Mouse (Mus musculus) retina, postnatal 7 days (tissue): ENCODE data around the gene Tmprss6.

Experiments used
- DNase-seq: peaks from one replicate; pipeline ENCODE4 v3.0.0-alpha.2; 2012; ENCODE audit warnings: low read depth, low spot score

Tmprss6 gene

GRCm38 (mm10) chr15:78447746-78448535 lies 20.5 kb downstream of the Tmprss6 start:
- DNase-seq = peak; percentile 81

DNA sequence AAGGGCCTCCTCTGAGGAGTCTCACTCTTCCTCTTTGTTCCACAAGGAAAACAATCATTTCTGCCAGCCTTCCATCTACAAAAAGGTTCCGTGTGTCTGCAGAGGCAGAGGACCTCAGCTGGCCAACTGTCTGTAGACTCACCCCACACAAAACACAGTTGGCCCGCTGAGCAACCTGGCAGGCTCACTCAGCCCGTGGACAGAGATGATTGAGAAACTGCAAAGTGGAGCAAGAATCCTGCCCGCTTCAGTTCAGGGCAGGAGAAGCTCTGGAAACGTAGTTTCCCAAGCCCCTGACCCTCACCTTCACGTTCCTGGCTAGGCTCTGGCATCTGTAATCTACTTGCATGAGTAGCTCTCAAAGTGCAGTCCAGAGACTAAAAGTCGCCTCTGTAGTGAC lies 21.3 kb downstream of the Tmprss6 start:
- DNase-seq = no peak

GRCm38 (mm10) chr15:78443857-78444256 lies 24.6 kb downstream of the Tmprss6 start:
- no peak for DNase-seq

DNA sequence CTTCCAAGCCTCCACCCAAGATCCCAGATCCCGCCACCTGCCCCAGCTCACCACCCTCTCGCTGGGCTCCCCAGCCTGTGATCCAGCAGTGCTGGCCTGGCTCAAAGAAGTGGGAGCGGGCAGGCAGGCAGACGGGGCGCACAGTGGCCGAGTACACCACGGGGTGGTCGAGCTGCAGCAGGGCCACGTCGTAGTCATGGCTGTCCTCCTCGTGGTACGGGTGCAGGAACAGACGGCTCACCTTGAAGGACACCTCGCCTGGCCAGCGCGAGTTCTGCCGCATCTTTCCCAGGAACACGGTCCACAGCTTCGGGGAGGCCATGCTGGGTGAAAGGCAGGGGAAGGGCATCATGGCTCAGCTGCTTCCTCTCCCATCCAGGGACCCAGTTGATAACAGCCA lies 26.2 kb downstream of the Tmprss6 start:
- no peak for DNase-seq

- no peak for DNase-seq
Measured at GRCm38 (mm10) chr15:78438973-78439372, 29.5 kb downstream of the Tmprss6 start.

GRCm38 (mm10) chr15:78438505-78438904 lies 29.9 kb downstream of the Tmprss6 start:
- no peak for DNase-seq

DNA sequence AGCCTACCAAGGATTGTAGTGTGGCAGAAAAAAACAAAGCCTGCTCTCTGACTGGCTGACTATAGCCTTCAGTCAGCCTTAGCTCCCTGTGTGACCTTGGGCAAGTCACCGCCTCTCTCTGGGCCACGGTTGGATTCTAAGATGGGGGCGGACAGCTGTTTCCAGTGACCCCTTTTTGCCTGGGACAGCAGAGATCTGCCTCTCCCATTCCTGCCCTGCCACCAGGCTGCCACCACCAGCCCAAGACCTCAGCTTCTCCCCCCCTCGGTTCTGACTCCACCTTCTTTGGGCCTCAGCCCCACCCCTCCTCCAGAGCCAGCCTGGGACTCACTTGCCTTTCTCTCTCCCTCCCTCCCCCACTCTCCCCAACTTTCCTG lies 30.4 kb downstream of the Tmprss6 start:
- DNase-seq = no peak

DNA sequence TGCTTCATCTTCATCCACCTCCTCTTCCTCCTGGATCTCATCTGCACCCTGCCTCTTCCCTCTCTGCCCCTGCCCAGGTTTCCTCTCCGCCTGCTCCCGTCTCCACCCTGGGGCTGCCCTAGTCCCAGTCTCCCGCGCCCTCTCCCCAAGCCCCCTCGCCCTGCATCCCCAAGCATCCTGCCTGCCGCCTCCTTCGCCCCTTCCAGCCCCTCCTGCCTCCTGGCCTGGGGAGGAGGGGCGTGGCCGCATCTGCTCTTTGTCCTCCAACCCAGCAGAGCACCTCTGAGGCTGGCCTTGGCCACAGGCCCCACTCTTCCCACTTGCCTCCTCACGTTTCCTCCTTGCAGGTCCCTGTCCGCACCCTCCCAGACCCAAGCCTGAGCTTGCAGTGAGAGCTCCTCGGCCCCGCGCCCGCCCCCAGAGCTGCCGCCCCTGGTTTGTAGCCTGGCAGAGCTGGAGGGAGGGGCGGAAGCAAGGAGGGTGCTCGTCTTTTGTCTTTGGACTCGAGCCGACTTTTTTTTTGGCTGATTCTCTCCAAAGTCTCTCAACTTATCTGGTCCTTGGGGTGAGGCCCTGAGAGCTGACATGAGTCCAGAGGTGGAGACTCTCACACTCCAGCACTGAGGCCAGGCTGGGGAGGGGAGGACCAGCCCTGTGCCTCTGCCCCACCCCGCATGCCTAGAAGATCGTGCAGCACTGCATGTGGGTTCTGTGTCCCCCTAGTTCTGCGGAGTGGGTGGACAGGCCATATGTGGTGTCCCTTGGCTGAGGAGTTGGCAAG lies 31.0 kb downstream of the Tmprss6 start:
- DNase-seq = peak; percentile 6

- DNase-seq = peak; percentile 52
Measured at GRCm38 (mm10) chr15:78436380-78437192, 31.8 kb downstream of the Tmprss6 start.

DNA sequence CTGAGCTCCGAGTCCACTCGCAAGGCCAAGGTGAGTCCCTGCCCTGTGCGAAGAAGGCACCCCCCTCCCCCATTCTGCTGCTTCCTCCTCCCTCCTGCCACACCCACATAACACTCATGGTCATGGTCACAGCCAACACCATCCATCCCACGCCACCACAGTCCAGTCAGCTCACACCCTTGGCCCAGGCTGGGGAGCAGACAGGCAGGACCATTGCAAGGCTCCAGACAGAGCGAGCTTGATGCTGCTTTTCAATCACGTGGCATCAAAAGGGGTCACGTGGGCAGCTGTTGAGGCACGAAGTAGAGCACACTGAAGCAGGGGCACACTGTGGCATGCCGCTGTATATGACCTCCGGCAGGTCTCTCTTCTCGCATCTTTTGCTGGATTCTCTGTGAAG lies 32.8 kb downstream of the Tmprss6 start:
- no peak for DNase-seq

GRCm38 (mm10) chr15:78434896-78435520 lies 33.4 kb downstream of the Tmprss6 start:
- DNase-seq = peak; percentile 34

GRCm38 (mm10) chr15:78431541-78432121 lies 36.8 kb downstream of the Tmprss6 start:
- DNase-seq = no peak

- no peak for DNase-seq
Measured at GRCm38 (mm10) chr15:78430874-78431273, 37.6 kb downstream of the Tmprss6 start.

DNA sequence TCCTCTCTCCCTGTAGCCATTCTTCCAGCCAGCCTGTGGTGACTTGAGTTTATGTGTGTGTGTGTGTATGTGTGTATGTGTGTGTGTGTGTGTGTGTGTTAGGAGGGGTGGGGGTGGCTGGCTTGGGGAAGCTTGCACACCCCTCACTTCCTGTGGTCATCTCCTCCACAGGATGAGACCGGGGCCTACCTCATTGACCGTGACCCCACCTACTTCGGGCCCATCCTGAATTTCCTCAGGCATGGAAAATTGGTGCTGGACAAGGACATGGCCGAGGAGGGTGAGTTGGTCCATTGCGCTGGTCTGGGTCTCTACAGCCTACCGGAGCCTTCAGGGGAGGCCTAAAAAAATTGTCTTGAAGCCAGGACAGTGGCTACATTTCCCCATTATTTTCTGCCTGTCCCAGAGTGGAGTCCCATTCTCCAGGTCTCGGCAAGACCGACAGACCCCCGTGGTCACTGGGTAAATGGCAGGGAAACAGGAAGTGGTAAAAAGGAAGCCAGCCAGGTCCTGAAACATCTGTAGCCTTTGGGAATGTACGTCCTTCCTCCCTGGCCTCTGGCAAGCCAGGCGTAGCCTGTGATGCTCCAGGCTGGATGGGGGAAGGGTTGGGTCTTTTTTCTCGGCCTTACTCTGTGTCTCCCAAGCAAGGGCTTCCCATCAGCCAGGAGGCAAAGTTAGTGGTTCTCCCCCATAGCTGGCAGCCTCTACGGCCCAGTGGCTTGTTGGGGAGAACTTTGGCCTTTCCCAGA lies 38.4 kb downstream of the Tmprss6 start:
- no peak for DNase-seq

DNA sequence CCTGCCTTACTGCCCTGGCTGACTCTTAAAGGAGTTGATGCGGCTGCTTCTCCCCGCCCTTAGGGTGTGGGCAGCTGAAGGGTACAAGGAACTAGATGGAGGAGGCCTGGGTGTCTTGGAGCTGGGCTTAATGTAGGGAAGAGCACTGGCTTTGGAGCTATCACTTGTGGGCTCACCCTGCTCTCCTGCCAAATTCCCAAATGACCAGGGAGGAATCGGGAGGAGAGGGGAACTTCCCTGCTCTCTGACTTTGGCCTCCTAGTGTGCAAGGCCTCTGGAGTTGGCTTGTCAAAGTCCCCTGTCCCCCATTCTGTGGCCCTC lies 39.3 kb downstream of the Tmprss6 start:
- no peak for DNase-seq

GRCm38 (mm10) chr15:78428391-78429138 lies 39.9 kb downstream of the Tmprss6 start, which contains the start of gene Kctd17:
Gene Kctd17, plus strand, starts transcription at chr15:78428564.
- DNase-seq = peak; percentile 23

GRCm38 (mm10) chr15:78425230-78425629 lies 43.2 kb downstream of the Tmprss6 start:
- DNase-seq = no peak

DNA sequence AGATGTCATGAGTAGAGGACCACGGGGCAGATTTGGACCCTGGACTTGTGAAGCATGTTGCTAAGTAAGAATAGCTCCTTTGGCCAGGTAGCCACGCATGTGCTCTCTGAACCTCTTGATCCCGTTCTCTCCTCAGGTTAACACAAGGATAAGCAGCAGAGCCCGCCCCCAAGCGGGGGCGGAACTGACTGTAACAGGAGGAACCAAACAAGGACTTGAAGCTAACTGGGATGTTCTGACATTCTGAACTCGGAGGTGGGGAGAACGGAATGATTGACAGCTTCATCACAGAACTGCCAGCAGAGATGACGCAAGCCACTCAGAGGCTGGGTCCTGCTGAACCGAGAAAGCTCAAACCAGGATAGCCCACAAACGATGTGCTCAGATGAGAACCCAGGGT lies 43.9 kb downstream of the Tmprss6 start:
- DNase-seq = no peak

- DNase-seq = peak; percentile 76
Measured at GRCm38 (mm10) chr15:78422046-78422956, 46.1 kb downstream of the Tmprss6 start.
